Mouse (Mus musculus) retina, postnatal 1 day (tissue): ENCODE data around the gene Ndufaf8.

Source experiments
- DNase-seq: peaks from one replicate; pipeline ENCODE4 v3.0.0-alpha.2; 2012

The Ndufaf8 gene

DNA sequence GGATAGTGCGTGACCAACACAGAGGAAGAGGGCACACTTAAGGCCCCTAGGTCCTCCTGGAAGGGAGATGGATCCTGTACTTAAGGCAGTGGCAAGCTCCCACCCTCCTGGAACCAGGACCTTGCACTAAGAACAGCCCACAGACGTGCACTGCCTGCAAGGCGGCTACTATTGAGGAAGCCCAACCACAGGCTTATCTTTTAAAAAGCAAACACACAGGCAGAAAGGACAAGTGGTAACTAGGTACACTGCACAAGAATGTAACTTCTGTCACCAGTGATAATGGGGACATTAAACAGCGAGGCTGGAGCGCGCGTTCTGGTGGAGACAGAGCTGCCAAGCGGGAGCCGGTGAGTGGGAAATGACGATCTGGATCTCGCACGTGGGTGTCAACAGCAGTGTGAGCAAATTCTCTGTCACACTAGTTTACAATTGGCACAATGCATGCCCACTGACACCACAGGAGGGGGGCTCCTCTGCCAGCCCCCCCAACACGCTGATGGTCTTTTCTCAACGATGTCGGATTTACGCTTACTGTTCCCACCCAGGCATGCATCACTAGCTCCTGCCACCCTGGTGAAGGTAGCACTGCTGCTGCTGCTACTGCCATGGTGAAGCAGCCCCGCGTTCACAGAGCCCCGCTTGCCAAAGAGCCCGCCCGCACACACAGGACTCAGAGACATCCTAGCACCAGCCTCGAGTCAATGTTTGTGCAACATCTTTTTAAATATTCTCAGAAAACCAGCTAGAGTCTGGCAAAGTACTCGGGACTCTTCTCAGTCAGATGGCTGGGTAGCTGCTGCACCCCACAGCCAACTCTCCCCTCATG, 38.3 kb downstream of the Ndufaf8 start:
- DNase-seq: no peak

GRCm38 (mm10) chr11:120137625-120138004, 38.9 kb downstream of the Ndufaf8 start:
- DNase-seq: no peak

GRCm38 (mm10) chr11:120139309-120139731, 40.6 kb downstream of the Ndufaf8 start:
- no peak for DNase-seq

GRCm38 (mm10) chr11:120140255-120140654, 41.5 kb downstream of the Ndufaf8 start:
- no peak for DNase-seq

DNA sequence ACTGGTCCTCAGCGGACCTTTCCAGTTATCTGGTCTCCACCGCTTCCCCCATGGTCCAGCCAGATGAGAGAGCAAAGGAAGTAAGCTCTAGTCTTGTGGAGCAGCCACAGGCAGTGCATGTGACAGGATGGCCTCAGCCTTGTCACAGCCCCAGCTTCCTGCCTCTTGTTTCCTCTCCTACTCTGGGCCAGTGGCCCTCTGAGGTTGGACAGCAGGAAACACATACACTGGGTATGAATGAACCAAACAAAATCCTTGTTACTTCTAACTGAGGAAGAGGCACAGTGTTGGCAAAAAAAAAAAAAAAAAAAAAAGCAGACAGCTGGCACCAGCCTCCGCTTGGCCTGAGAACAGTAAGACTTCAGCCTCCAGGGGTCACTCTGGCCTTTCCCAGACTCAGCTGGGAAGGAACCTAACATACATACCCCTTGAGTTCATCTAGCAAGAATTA, 43.9 kb downstream of the Ndufaf8 start:
- DNase-seq: peak; percentile 58

DNA sequence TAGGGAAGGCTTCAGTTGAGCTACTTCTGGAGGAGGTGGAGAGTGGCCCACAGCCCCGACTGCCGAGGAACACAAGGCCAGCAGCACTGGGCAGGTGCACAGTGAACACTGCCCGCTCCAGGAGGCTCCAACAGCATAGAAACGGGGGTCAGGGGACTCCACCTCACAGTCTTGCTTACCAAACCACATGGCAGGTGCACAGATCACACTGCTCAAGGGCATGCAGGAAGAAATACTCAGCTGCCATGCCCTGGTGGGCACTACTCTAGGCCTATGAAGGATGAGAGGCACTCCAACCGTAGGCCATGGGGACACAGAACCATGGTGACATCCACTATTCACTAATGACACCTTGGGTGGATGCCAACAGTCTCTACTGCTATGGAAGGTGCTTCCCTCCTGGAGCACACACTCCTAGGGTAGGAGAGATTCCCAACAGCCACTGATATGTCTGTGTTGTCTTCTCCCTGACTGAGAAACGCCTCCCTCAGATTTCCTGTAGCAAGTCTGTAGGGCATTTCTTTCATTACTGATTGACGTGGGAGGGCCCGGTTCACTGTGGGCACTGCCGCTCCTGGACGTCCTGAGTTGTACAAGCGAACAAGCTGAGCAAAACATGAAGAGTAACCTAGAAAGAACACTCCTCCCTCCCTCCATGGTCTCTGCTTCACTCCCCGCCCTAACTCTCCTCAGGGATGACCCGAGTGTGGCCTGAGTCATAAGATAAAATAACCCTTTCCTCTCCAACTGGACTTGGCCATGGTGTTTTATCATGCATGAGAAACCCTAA, 45.2 kb downstream of the Ndufaf8 start:
- no peak for DNase-seq

DNA sequence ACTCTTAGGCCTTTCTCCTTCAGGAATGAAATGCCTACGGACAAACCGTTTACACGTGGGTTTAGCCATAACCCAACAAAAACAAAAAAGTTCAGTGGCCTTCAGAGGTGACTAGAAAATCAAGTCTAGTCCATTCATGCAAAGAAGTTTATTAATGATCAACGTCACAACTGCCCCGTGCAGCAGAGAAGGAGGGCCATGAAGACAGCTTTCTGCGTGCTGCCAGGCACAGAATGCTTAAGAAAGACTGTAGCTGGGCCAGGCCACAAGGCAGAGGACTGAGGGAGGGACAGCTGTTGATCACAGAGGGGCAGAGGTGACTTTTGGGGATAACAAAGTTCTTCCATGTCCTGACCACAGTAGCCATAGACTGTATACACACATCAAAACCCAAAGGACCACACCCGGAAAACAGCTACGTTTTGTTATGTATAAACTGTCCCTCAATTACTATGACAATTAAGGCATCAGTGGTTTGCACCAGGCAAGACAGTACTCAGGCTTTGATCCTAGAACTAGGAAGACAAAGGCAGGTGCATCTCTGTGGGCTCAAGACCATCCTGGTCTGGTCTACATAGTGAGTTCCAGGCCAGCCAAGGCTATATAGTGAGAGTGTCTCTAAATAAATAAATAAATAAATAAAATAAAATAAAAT, 49.6 kb downstream of the Ndufaf8 start:
- DNase-seq: no peak

DNA sequence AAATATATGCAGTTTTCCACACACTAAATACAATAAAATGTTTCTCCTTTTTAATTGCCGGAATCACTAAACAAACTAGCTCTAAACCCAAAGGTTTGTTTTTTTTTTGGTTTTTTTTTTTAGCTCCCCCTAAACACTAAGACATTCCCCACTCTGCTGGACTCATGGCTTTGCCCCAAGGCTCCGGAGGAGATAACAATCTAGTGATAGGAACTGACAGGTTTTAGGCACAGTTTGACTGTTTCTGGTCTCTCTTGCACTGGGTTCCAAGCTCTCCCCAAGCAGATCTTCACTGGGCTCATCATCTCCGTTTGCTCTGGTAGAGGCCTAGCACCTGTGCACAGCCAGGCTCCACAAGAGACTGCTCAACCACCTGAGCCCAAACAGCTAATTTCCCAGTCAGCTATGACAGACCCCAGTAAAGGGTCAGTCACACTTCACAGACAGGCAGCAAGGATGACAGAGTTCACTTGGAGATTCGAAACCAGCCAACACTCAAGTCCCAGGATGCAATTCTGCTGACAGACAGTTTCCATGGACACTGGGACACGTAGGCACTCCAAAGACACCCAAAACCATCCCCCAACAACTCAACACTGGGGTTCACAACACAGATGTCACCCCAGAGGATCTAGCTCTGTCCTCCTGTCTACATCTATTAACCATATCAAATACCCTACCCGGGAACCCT, 50.9 kb downstream of the Ndufaf8 start:
- peak; percentile 43 for DNase-seq
